Mouse (Mus musculus): ENCODE measurements around the gene Sestd1. TPM values are rescaled to one million over a fixed set of nuclear protein-coding genes. Genes with fewer than 3 reads are reported as not detected.
A peak's percentile ranks its signal among the peaks of the same experiment; 100 is the strongest.

Gene Sestd1
- polyA plus RNA-seq, 1 experiment from 2014 or later, result 35.5 TPM

DNA sequence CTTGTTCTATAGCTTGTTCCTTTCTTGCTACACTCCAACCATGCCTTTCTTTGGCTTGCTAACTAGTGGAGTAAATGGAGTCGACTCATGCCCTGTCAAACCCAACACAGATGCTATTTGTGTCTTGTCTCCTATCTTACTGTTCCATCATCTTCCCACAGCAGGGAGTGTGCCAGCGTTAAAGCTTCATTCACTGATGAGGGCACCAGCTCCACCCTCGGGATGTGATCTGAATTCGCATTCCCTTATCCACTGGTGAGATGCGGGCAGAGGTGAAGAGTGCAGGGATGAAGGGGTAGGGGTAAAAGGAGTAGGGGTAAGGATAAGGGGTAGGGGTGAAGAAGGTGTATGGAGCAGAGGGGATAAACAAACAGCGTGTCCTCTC, 97.4 kb downstream of the Sestd1 start:
- Histone ChIP-seq H3K4me2 (replicated peaks) (no peak overlapping the region), H3K4me3 (no peak overlapping the region), H3K27ac (no peak overlapping the region), H3K27me3 (replicated peaks) (no peaks in the 10 kb centered on the region), H3K9ac (no peak overlapping the region), H3K9me3 (no peaks in the 10 kb centered on the region), H3K36me3 (peaks cover 24% of the 10 kb centered on the region), H3K4me1 (no peaks in the 10 kb centered on the region)
- no peak for ATAC-seq (ENCODE audit: low FRiP score, low read depth)
- 87% methylated on average over 6 of the region's 6 CpGs for WGBS

DNA sequence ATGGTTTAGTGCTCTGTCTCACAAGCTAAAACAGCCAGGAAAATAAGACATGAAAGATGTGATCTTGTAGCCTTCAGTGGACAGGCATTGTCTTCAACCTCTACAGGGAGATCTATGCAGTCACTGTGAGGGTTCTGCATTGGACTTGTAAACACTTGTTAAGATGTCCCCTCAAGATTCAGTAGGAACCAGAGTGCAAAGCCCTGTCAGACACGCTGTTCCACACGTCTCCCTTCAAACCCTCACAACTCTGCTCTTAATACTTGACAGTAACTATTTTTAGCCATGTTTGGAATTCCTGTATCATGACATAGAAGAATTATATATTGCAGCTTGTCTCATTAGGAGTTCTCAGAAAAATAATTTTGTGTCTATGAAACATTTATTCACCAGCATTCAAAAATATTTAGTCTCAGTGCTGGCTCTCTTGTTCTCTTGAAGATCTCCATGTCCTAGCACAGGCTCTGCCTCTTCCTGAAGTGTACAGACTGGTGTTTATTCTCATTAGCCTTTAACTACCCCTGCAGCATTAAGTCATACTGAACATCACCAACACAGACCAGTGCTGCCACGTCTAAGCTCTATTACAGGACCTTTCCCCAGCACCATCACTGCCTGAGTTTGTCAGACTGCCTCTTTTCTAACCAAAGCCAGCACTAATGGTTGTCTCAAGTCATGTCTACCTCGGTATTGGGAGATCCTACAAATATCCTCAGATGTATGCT, 98.0 kb downstream of the Sestd1 start:
- Histone ChIP-seq H3K36me3 (peaks cover 18% of the 10 kb centered on the region; the same call in 1 of the 2 replicates), H3K9me3 (no peaks in the 10 kb centered on the region), H3K4me2 (replicated peaks) (no peak overlapping the region), H3K9ac (no peak overlapping the region), H3K27me3 (replicated peaks) (no peaks in the 10 kb centered on the region), H3K4me1 (no peaks in the 10 kb centered on the region), H3K27ac (no peak overlapping the region), H3K4me3 (no peak overlapping the region)
- ATAC-seq (ENCODE audit: low FRiP score, low read depth), result no peak
- 86% methylated on average over 4 of the region's 4 CpGs for WGBS

DNA sequence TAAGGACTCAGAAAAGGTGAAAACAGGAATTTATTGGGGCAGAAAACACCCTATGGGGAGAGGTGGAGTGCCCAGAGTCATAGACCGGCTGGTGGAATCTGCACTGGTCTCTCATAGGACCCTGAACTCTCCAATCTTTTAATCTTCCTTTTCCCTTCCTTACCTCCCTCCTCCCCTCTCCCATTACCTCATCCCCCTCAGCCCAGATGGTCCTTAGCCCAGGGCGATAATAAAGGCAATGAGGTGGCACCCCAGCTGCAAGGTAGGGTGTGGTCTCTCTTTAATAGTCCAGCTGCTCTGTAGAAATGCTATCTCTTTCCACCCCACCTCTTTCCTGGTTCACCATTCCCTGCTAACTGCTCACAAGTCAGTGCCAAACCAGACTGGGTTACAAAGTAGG, 102.9 kb downstream of the Sestd1 start:
- peak; percentile 63; the same call in 1 of the 2 replicates for ATAC-seq (ENCODE audit: low FRiP score, low read depth)
- Histone ChIP-seq H3K27me3 (replicated peaks) (no peaks in the 10 kb centered on the region), H3K27ac (no peak overlapping the region), H3K4me2 (replicated peaks) (no peak overlapping the region), H3K9ac (no peak overlapping the region), H3K36me3 (no peaks in the 10 kb centered on the region), H3K9me3 (no peaks in the 10 kb centered on the region), H3K4me3 (no peak overlapping the region), H3K4me1 (peaks cover 3% of the 10 kb centered on the region; the same call in 1 of the 2 replicates)
- WGBS, result 51% methylated on average over 2 of the region's 2 CpGs

DNA sequence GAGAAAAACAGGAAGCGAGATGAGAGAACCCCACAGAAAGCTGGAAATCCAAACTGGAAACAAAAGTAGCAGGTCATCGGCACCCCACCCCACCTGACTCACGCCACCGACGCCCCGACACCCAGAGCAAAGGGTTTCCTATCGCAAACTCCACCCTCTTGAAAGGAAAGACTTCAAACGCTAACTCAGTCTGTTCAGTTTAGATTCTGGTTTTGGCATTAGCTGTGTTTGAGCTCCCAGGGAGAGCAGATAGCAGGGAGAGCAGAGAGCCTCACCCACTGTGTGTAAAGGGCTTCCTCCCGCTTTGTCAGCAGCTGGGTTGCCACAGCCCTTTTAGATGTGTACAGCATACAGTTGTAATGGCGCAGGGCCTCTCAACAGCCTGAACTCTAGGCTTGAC, 104.0 kb downstream of the Sestd1 start:
- peaks cover 11% of the 10 kb centered on the region for H3K4me1 ChIP-seq
- no peaks in the 10 kb centered on the region for H3K36me3 ChIP-seq
- no peaks in the 10 kb centered on the region for H3K27me3 ChIP-seq (replicated peaks)
- H3K4me3 ChIP-seq, result no peak overlapping the region
- no peaks in the 10 kb centered on the region for H3K9me3 ChIP-seq
- no peak overlapping the region for H3K27ac ChIP-seq
- H3K9ac ChIP-seq, result no peak overlapping the region
- 64% methylated on average over 10 of the region's 10 CpGs for WGBS
- no peak for ATAC-seq (ENCODE audit: low FRiP score, low read depth)
- H3K4me2 ChIP-seq (replicated peaks), result no peak overlapping the region

DNA sequence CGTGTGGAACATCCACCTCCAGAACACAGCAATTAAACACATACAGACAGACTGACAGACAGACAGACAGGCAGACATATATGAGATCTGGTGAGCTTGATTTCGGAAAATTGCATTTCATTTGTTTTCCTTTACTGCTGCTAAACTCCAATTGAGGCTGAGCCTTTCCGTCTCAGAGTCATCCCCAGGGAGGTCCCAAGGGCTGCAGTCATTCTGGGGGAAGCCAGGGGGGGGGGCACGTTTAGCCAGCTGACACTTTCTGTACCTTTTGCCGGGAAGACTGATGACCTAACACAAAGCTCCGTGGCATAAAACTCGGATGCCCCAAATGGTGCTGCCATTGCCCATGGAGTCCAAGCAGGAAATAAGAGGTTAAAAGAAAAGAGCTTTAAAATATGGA, 105.0 kb downstream of the Sestd1 start:
- Histone ChIP-seq H3K4me3 (no peak overlapping the region), H3K9me3 (no peaks in the 10 kb centered on the region), H3K27me3 (replicated peaks) (no peaks in the 10 kb centered on the region), H3K27ac (no peak overlapping the region), H3K4me1 (peaks cover 13% of the 10 kb centered on the region), H3K9ac (no peak overlapping the region), H3K36me3 (no peaks in the 10 kb centered on the region), H3K4me2 (replicated peaks) (no peak overlapping the region)
- WGBS, result 58% methylated on average over 7 of the region's 7 CpGs
- ATAC-seq (ENCODE audit: low FRiP score, low read depth), result no peak

DNA sequence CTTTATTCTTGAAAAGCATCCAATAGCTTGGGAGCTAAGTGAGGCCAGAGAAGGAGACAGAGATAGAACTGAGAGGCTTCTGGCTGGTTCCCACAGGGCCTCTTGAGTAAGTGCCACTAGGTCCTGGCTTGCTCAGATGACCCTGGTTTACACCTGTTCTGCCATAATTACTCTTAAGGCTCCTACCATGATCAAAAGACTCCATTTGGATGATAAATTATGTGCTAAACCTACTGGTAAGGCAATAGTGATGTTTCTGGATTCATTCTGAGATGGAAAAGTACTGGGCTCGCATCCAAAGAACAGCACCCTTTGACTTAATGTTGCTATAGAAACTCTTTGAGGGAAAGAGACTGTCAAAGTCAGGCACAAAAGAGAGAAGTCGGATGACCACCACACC, 106.1 kb downstream of the Sestd1 start:
- ATAC-seq (ENCODE audit: low FRiP score, low read depth), result no peak
- no peak overlapping the region for H3K4me2 ChIP-seq (replicated peaks)
- no peak overlapping the region for H3K27ac ChIP-seq
- H3K4me3 ChIP-seq, result no peak overlapping the region
- H3K9me3 ChIP-seq, result no peaks in the 10 kb centered on the region
- WGBS, result 53% methylated on average over 2 of the region's 2 CpGs
- peaks cover 17% of the 10 kb centered on the region for H3K4me1 ChIP-seq
- H3K36me3 ChIP-seq, result no peaks in the 10 kb centered on the region
- no peak overlapping the region for H3K9ac ChIP-seq
- H3K27me3 ChIP-seq (replicated peaks), result no peaks in the 10 kb centered on the region

DNA sequence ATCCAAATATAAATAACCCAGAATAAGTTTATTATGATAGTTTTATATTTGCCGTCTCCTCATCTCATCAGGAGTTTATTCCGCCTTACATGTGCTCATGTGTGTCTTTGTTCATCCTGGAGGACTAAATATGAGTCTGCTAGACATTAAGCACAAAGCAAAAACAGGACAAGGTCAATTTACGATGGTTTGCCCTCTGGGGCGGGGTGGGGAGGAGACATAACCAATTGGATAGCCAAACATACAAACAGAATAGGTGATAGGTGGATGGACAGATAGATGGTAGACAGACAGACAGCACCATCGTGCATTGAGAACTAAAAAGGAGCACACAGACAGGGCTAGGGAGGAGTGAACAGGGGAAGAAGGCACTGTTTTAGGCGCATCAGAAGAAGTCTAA, 106.6 kb downstream of the Sestd1 start:
- H3K36me3 ChIP-seq, result no peaks in the 10 kb centered on the region
- H3K4me2 ChIP-seq (replicated peaks), result no peak overlapping the region
- no peaks in the 10 kb centered on the region for H3K9me3 ChIP-seq
- H3K27me3 ChIP-seq (replicated peaks), result no peaks in the 10 kb centered on the region
- no peak overlapping the region for H3K9ac ChIP-seq
- 89% methylated on average over 6 of the region's 6 CpGs for WGBS
- no peak for ATAC-seq (ENCODE audit: low FRiP score, low read depth)
- H3K4me1 ChIP-seq, result peaks cover 17% of the 10 kb centered on the region
- H3K4me3 ChIP-seq, result no peak overlapping the region
- no peak overlapping the region for H3K27ac ChIP-seq

DNA sequence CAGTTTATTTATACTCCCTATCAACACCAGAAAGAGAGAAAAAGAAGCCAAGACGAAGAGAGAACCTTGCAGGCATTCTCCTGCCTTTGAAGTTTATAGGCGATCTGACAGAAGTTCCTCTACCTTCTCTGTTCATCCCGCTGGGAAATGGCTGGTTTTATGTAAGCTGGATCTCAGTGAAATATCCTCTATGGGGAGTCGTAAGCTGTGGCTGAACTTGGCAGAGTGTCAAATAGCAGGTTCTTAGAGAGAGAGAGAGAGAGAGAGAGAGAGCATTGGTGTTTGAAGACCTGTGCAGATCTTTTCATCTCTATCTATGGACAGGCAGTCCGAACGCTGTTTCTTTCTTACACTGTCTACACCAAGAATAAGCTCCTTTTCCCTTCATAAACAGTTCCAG, 107.0 kb downstream of the Sestd1 start:
- Histone ChIP-seq H3K4me3 (no peak overlapping the region), H3K36me3 (no peaks in the 10 kb centered on the region), H3K9ac (no peak overlapping the region), H3K4me2 (replicated peaks) (no peak overlapping the region), H3K9me3 (no peaks in the 10 kb centered on the region), H3K27ac (no peak overlapping the region), H3K4me1 (peaks cover 17% of the 10 kb centered on the region), H3K27me3 (replicated peaks) (no peaks in the 10 kb centered on the region)
- 64% methylated on average over 6 of the region's 6 CpGs for WGBS
- no peak for ATAC-seq (ENCODE audit: low FRiP score, low read depth)

DNA sequence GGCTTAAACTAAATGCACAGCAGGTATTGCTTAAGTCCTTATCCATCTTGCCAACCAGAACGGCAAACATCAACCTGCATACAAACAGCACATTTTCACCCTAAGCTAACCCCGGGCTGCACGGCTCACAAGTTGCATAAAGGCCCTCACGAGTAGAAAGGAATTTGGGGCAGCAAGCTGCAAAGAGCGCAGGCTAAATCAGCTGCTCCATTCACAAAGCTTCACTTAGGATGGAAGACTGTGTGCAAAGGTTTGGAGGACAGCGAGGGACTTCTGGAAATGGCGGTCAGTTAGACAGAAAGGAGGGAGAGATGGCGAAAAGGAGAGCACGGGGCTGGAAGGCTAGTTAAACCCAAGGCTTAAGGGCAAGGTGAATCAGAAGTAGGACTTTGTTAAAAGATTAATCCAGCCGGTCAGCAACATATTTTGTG, 108.1 kb downstream of the Sestd1 start:
- H3K27ac ChIP-seq, result no peak overlapping the region
- ATAC-seq (ENCODE audit: low FRiP score, low read depth), result no peak
- H3K4me2 ChIP-seq (replicated peaks), result no peak overlapping the region

DNA sequence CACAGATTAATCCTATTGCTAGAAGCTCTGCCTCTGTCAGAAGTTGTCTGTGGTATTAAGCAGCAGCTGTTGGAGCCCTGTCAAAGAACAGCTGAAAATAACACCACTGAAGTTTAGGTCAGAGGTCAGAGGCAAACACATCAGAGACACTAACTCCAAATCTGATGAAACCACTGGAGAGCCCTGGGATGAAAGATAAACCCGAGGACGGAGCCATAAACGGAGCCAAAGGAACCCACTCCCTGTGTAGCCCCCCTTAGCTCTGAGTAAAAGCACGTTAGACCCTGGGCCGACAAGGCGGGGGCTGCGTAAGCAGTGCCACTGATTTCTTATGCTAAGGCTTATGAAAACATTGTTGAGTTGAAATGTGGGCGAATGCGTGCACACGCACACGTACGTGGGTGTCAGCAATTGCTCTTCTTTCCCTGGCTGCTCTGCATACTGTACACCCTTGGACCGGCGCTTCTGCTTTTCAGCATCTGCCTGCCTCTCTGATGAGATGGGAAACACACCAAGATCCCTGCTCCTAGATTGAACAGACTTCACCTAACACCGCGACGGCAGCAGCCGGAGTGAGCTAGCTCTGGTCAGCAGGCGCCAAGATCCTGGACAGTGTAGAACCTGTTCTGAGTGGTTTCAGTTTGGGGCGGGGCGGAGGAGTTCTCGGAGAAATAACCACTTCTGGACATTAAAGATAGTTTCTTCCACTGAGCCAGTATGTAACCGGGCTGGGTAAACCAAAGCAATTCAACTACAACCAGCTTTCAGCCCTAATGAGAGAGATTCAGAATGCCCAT, 108.8 kb downstream of the Sestd1 start:
- Histone ChIP-seq H3K4me3 (no peak overlapping the region), H3K36me3 (no peaks in the 10 kb centered on the region), H3K9me3 (no peaks in the 10 kb centered on the region), H3K9ac (no peak overlapping the region), H3K27me3 (replicated peaks) (no peaks in the 10 kb centered on the region), H3K4me2 (replicated peaks) (peak overlapping the region; percentile 16; the same call in 1 of the 2 replicates), H3K4me1 (peaks cover 17% of the 10 kb centered on the region), H3K27ac (no peak overlapping the region)
- 60% methylated on average over 23 of the region's 23 CpGs for WGBS
- no peak for ATAC-seq (ENCODE audit: low FRiP score, low read depth)

More for the DNA sequence above, 108.1 kb downstream of the Sestd1 start:
- Histone ChIP-seq H3K9ac (no peak overlapping the region), H3K36me3 (no peaks in the 10 kb centered on the region), H3K9me3 (no peaks in the 10 kb centered on the region), H3K27me3 (replicated peaks) (no peaks in the 10 kb centered on the region), H3K4me3 (no peak overlapping the region), H3K4me1 (peaks cover 17% of the 10 kb centered on the region)
- 54% methylated on average over 10 of the region's 10 CpGs for WGBS

DNA sequence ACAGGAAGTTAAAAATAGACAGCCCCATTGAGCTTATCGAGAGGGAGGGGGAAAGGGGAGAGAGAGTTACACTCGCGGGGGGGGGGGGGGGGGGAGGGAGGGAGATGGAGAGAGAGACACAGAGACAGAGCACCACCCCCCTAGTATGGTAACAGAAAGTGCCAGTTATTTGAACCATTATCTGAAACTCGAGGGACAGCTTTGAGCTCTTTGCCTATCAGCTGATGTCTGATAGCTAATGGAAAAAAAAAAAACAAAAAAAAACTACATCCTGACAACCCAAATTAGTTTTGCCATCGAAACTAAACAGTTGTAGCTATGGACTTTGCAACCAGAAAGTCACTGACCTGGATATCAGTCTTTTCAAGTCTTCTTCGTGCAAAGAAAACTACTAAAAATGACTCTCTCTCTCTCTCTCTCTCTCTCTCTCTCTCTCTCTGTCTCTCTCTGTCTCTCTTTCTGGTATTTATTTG, 109.7 kb downstream of the Sestd1 start, which contains the start of gene Ccdc141:
Gene Ccdc141, minus strand, starts transcription at position 4 of the 473 bp plus-strand sequence.
- H3K27ac ChIP-seq, result no peak within 1 kb of the TSS
- H3K36me3 ChIP-seq, result no peaks in the 10 kb centered on the region
- no peaks in the 10 kb centered on the region for H3K27me3 ChIP-seq (replicated peaks)
- peak within 1 kb of the TSS; percentile 72 for H3K4me2 ChIP-seq (replicated peaks)
- no peaks in the 10 kb centered on the region for H3K9me3 ChIP-seq
- H3K4me3 ChIP-seq, result peak within 1 kb of the TSS; percentile 38
- peak within 1 kb of the TSS; percentile 57 for H3K9ac ChIP-seq
- WGBS, result 20% methylated on average over 5 of the region's 6 CpGs
- ATAC-seq (ENCODE audit: low FRiP score, low read depth), result no peak
- H3K4me1 ChIP-seq, result peaks cover 13% of the 10 kb centered on the region

DNA sequence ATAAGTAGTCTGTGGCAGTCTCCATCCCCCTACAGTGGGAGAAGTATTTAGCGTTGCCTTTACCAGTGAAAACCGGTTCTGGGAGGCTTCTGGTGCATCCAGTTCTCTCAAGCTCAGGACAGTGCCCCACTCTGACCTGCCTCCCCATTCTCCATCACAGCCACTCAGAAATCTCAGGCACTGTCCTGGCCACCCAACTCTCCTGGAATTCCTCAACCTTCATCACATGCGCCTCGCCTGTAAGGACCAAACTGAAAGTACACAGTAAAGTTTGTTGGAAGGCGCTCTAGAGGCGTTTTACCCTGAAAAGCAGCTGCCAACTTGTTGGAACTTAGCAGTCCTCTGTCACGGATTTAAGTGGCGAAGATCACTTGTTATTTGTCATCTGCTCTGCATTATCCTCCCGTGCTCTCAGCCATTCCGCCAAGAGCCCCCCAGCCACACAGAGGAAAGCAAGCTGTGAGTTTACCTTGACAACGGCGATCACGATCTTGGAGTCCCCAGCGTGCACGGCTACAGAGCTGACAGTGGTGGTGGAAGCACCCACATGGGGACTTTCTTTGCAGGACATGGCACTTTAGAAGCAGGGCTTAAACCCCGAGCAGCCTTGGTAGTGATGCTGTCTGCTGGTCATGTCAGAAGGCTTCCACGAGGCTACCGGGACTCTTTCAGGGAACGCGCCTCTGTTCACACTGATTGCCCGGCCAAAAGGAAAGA, 110.3 kb downstream of the Sestd1 start:
- Histone ChIP-seq H3K27ac (no peak overlapping the region), H3K36me3 (no peaks in the 10 kb centered on the region), H3K9me3 (no peaks in the 10 kb centered on the region), H3K4me3 (peak overlapping the region; percentile 38), H3K27me3 (replicated peaks) (no peaks in the 10 kb centered on the region), H3K4me2 (replicated peaks) (peak overlapping the region; percentile 72), H3K4me1 (peaks cover 13% of the 10 kb centered on the region), H3K9ac (peak overlapping the region; percentile 57)
- 7% methylated on average over 21 of the region's 21 CpGs for WGBS
- peak; percentile 59 for ATAC-seq (ENCODE audit: low FRiP score, low read depth)
